Mouse (Mus musculus) urinary bladder, postnatal 4 days (tissue): ENCODE measurements around the gene Tmem253.

ENCODE experiments used
- DNase-seq, 2 experiments: peaks; one replicate each; pipeline ENCODE4 v3.0.0; 2021 to 2022; ENCODE audit warnings: low spot score in 2 of 2

The Tmem253 gene

DNA sequence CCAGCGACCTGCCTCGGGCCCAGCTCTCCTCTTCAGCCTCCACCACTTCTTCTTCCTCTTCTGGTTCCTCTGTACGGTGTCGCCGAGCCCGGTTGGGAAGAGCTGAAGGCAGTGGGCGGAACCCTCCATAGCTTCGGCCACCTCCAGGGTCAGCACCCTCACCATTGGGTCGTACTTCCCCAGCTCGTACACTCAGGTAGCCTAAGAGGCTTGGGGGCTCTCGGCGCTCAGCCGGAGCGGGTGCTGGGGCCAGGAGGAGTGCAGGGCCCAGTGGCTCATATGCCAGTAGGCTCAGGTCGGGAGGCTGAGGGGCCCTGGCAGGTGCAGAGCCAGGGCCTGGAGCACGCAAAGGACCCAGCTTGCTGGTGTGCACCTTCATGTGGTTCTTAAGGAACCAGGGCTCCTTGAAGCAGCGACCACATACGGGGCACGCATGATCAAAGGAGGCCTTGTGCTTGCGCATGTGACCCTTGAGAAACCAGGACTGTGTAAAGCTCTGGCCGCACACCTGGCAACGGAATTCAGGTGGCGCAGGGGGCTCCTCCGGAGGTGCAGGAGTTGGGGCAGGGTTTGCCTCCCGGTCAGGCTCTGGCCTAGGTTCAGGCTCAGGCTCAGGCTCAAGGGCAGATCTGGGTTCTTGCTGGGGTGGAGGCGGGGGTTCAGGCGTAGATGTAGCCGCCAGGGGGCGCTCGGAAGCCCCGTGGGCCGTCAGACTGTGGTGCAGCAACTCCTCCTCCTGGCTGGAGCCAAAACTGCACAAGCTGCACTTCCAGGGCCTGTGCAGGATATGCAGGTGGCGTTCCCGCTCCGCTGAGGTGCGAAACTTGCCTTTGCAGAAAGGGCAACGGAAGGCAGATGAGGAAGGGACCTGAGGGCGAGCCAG lies 6.9 kb upstream of the Tmem253 start:
- peak; percentile 82 to 91 for DNase-seq

DNA sequence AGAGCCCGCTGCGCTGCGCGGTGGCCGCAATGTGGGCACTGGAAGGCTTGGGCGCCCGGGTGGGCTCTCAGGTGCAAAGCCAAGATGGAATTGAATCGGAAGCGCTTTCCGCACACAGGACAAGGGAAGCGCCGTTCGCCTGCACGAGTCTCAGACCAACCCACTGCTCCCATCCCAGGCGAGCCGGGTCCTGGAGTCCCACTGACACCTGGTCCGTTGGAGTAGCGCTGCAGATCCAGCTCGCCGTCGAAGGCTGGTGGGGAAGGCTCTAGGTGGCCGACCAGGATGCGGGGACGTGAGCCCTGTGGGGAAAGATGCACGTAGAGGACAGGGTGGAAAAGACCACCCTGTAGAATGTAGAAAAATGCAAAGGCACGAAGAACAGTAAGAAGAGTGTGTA lies 6.1 kb upstream of the Tmem253 start:
- DNase-seq, result no peak

DNA sequence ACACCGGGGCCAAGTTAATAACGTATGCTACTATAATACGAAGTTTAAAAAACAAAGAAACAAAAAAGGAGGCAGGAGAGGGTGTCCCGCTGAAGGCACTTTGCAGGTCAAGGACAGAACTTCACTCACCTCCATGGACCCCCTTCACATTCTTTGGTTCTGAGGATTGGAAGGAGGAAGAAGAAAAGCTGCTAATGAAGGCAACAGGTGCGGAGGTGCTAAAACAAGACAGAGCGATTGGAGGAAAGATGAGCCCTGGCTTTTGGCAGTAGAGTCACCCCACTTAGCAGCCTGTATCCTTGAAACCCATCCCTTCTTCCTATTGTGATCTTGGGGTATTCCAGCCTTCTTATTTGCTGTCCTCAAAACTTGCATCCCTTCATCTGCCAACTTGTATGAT lies 5.6 kb upstream of the Tmem253 start:
- no peak for DNase-seq

GRCm38 (mm10) chr14:52010446-52011111 lies 4.9 kb upstream of the Tmem253 start:
- DNase-seq, result no peak

GRCm38 (mm10) chr14:52011683-52012082 lies 3.8 kb upstream of the Tmem253 start:
- no peak for DNase-seq

DNA sequence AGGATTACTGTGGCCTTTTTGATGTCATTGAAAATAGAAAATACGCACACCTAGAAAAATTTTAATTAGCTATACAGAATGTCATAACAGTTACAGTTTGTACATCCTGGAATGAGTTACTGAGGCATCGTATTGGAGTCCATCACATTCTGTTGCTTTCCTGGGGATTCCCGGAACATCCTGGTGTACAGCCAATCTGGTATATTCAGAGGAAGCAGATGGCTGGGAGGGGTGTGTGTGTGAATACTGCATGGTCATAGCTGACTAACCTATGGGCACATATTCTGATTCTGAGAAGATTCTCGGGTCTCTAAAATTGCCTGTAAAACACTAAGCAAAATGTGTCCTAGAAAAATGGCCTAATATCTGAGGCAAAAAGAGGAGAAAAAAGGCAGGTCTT lies 3.4 kb upstream of the Tmem253 start:
- no peak for DNase-seq

GRCm38 (mm10) chr14:52012553-52012952 lies 2.9 kb upstream of the Tmem253 start:
- no peak for DNase-seq

DNA sequence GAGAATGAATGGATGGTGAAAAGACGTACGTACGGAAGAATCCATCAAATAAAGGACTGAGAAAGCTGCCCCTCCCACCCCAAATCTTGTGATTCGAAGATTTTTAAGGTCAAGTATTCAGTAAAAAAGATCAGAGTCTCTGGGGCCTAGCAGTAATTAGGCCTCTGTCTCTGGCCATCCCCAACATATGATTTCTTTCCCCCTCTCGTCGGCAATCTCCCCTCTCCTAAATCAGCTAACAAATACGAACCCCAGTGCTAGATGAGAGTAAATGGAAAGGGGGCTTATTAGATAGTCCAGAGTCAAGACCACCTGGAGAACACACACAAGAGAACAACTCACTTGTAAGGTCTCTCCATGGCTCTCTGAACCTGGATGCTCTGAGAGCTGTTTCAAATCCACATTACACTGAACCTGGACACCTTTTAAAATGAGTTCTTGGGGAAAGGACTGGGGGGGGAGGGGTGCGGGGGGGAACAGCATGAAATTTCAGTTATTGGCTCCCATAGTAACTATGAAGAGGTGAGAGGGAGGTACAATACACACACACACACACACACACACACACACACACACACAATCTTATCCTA lies 2.3 kb upstream of the Tmem253 start:
- DNase-seq, result no peak

GRCm38 (mm10) chr14:52013771-52014219 lies 1.7 kb upstream of the Tmem253 start:
- no peak for DNase-seq

DNA sequence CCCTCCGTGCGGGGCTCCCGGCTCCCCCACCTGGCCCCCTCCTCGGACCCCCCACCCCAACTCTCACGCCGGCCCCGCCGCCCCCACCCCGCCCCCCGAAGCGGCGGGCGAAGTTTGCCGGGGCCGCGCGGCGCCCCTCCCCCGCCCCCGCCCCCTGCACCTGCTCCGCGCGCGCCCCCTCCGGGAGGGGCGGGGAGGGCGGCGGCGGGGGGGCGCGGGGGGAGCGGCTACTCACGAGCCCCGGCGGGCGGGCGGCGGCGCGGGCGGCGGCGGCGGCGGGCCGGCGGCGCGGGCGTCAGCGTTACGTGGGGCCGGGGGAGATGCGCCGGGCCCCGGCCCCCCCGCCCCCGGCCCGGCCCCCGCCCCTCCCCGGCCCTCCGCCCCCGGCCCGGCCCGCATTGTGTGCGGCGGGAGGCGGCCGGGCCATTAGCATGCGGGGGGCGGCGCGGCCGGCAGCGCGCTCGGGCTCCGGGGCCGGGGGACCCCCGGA lies 1.1 kb upstream of the Tmem253 start:
- no peak for DNase-seq

- peak in 1 of 2 experiments; percentile 56 for DNase-seq
Observed at GRCm38 (mm10) chr14:52014761-52015311, 622 bp upstream of the Tmem253 start.

DNA sequence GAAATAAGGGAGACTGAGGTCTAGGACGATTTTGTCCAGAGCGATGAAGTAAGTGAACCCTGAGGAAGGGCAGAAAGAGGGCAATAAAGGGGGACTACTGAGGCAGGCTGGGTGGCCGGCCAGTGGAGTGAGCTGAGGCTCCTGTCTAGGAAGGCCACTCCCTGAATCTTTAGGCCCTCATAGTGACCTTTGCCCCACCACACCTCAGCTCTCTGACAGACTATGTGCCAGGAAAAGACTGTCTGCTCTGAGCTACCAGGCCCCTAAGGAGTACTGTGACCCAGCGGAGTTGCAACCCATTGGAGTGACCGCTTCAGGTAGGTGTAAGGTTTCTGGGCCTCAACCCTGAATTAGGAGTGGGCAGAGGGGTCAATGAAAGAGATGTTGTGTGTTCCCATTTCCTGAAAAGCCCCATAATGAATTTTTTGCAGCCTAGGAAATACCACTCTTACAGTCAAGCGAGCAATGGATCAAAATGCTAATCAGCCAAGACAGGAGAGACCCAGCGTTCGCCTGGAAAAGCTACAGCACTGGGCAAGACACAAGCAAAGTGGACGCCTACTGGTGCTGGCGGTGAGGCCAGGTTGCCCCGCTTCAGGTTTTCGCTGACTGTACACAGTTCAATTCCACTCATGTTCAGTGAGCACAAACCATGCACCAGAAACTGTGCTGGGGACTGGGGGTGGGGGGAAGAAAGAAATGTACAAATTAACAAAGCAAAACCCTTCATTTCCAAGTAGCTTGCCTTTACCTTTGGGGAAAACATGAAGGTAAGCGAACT lies 1.4 kb downstream of the Tmem253 start:
- DNase-seq, result no peak

DNA sequence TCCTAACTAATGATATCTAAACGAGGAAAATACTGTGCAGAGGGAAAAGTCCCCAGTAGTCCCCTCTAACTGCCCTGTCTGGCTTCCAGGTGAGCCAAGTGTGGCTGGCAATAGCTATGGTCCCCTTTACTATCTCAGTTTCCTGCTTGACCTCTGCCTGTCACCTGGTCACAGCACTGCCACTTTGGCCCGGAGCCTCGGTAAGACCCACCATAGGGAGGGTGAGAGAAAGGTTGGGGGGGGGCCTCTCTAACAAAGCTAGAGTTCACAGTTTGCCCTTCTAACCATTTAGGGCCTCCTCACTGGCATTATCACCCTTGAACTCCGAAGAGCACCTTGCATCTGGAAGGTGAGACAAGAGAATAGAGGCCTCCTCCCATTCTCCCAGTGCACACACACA lies 2.2 kb downstream of the Tmem253 start:
- DNase-seq, result no peak

- DNase-seq, result no peak
Observed at GRCm38 (mm10) chr14:52018248-52019050, 3.0 kb downstream of the Tmem253 start.

DNA sequence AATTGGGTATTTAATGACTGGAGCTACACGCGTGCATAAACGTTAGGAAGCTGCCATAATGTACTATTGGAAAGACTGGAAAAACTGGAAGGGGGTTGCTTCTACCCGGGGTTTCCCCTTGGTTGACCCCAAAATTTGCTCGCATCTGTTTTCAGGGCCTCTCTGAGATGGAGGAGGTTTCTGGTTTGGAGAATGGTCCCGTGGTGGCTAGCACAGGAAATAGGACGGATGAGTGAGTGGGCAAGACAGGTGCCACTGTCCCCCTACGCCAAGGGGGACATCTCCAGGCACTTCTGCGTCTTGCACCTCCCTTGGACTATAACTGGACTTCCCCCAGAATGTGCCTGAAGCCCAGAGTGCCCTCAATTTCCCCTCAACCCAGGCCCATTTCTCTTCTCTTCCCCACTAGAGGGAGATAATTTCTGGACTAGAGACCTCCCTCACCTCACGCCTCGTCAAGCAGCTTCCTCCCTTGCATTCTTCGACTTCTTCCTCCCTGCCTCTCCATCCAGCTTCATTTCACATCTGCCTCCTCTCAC lies 3.7 kb downstream of the Tmem253 start:
- no peak for DNase-seq

- DNase-seq, result peak; percentile 97
Observed at GRCm38 (mm10) chr14:52019590-52020340, 4.3 kb downstream of the Tmem253 start.

- DNase-seq, result peak in 1 of 2 experiments; percentile 76
Observed at GRCm38 (mm10) chr14:52020486-52021137, 5.2 kb downstream of the Tmem253 start, which contains the start of gene Zfp219. Zfp219 (minus strand) TSS chr14:52020733.

DNA sequence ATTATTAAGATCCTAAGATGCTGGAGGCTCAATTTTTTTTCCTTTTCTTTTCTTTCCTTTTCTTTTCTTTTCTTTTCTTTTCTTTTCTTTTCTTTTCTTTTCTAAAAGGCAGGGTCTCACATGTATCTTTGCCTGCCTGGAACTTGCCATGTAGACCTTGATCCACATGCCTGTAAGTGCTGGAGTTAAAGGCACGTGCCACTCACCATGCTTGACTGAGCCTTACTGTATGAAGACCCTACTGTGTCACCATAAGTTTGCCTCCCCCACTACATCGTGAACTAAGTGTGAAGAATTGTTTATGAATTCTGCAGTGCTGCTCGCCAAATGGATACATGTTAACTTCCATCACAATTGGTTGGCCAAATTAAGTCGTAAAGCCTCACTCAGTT lies 5.7 kb downstream of the Tmem253 start:
- no peak for DNase-seq
